ENCODE assay signal across 8 mouse cellular contexts in genomic region chr10:110920368-110920950, GRCm38 (mm10). TPM values are rescaled to one million over a fixed set of nuclear protein-coding genes. Genes with fewer than 3 reads are reported as not detected.
DNase-seq lines count a peak whose midpoint lies in the region; ATAC-seq and TF ChIP-seq lines count a peak whose summit lies in the region.

No protein-coding gene starts in this region.

- no peak for TF ChIP-seq POLR2A in spleen, adult 2 months (IDR thresholded peaks at IDR 0.05; ENCODE audit: low read depth, low read length)
- no peak for TF ChIP-seq POLR2A in olfactory bulb, adult 2 months (IDR thresholded peaks at IDR 0.05; ENCODE audit: insufficient read depth, low read depth, low read length)

- peak; percentile 53 for DNase-seq in embryo, embryonic 10 days (ENCODE audit: low spot score)
- no peak for DNase-seq in embryo, embryonic 9.5 days (ENCODE audit: extremely low spot score)
- DNase-seq in spleen, adult 2 months (ENCODE audit: low read depth in 1 of 2, low spot score in 2 of 2), result no peak
- DNase-seq in spleen, postnatal 36 days (ENCODE audit: low spot score in 2 of 2), result no peak
- no peak for DNase-seq in cerebellum, adult 8-10 months
- no peak for DNase-seq in cerebellum, adult 9-10 months

- no peaks in the 10 kb centered on the region for H3K9me3 ChIP-seq in limb, embryonic 15.5 days

- peak overlapping the region; percentile 79 for H3K4me2 ChIP-seq in limb, embryonic 15.5 days

- H3K4me3 ChIP-seq in spleen, adult 2 months (ENCODE audit: extremely low read depth, insufficient read depth, insufficient read length), result peak overlapping the region; percentile 71
- H3K4me3 ChIP-seq in limb, embryonic 15.5 days, result peak overlapping the region; percentile 61
- peak overlapping the region; percentile 74 for H3K4me3 ChIP-seq in olfactory bulb, adult 2 months (ENCODE audit: insufficient read depth, low read depth, low read length)

- TF ChIP-seq CTCF in spleen, adult 2 months (IDR thresholded peaks at IDR 0.05; ENCODE audit: extremely low read depth, insufficient read depth, insufficient read length, insufficient replicate concordance), result no peak
- no peak for TF ChIP-seq CTCF in olfactory bulb, adult 2 months (IDR thresholded peaks at IDR 0.05; ENCODE audit: insufficient read depth, low read depth, low read length)

- H3K27me3 ChIP-seq in spleen, adult 2 months (ENCODE audit: control insufficient read depth, insufficient read depth, low read length), result no peaks in the 10 kb centered on the region
- H3K27me3 ChIP-seq in limb, embryonic 15.5 days, result no peaks in the 10 kb centered on the region

- no peak for ATAC-seq in limb, embryonic 15.5 days (ENCODE audit: insufficient number of reproducible peaks, low FRiP score, low TSS enrichment, low read depth)

- H3K36me3 ChIP-seq in spleen, adult 2 months (ENCODE audit: control insufficient read depth, insufficient read depth, low read length), result no peaks in the 10 kb centered on the region
- H3K36me3 ChIP-seq in limb, embryonic 15.5 days, result no peaks in the 10 kb centered on the region

- WGBS in spleen, adult 2 months, result 6% methylated on average over 15 of the region's 15 CpGs
- 2% methylated on average over 15 of the region's 15 CpGs for WGBS in limb, embryonic 15.5 days
- 7% methylated on average over 15 of the region's 15 CpGs for WGBS in olfactory bulb, adult 2 months

- peak overlapping the region; percentile 73 for H3K9ac ChIP-seq in limb, embryonic 15.5 days

- peaks cover 4% of the 10 kb centered on the region; the same call in 1 of the 2 replicates for H3K4me1 ChIP-seq in spleen, adult 2 months (ENCODE audit: control insufficient read depth, insufficient read depth, insufficient read length)
- peaks cover 22% of the 10 kb centered on the region for H3K4me1 ChIP-seq in limb, embryonic 15.5 days
- H3K4me1 ChIP-seq in olfactory bulb, adult 2 months (ENCODE audit: control insufficient read depth, insufficient read depth, low read length), result peaks cover 4% of the 10 kb centered on the region; the same call in 1 of the 2 replicates

- H3K27ac ChIP-seq in spleen, adult 2 months (ENCODE audit: insufficient read depth, low read length), result 0 out of 2 replicates have a peak overlapping the region, but pooled peaks have one; percentile 30
- H3K27ac ChIP-seq in limb, embryonic 15.5 days, result peak overlapping the region; percentile 96
- H3K27ac ChIP-seq in olfactory bulb, adult 2 months (ENCODE audit: insufficient read depth, low read depth, low read length), result no peak overlapping the region

RNA-seq across cellular contexts. Expression of gene Csrp2, which starts 0.9 kb away (rescaled TPM):
- 9.4 and 9.7 TPM in 2 replicates for polyA plus RNA-seq in spleen, adult 2 months (2012; rRNA removed)
- polyA plus RNA-seq in limb, embryonic 15.5 days (2015; fragmentation: Nextera tagmentation; extraction: Ambion mirVana), result 130 TPM in 2 replicates
- not detected in 2 replicates for polyA plus RNA-seq in olfactory bulb, adult 2 months (2012; ENCODE audit: insufficient read depth, insufficient read length, low replicate concordance, missing spikeins)

Comparison
In these comparisons a context has a peak if more than half of its experiments do, and no peak if none do; other contexts are left out.
1. RNA of gene Csrp2, which starts 0.9 kb away (polyA plus RNA-seq): 130 TPM in limb, embryonic 15.5 days; 9.4 to 9.7 TPM in spleen, adult 2 months and not detected in olfactory bulb, adult 2 months; every median in the first group is over 10 times any median in the second.
2. Peak in every context shown above with its lines, with median percentiles within 50 percentile points of each other: H3K4me3 ChIP-seq.